20 mouse cellular contexts compared by ENCODE assay signal in the genomic region with DNA sequence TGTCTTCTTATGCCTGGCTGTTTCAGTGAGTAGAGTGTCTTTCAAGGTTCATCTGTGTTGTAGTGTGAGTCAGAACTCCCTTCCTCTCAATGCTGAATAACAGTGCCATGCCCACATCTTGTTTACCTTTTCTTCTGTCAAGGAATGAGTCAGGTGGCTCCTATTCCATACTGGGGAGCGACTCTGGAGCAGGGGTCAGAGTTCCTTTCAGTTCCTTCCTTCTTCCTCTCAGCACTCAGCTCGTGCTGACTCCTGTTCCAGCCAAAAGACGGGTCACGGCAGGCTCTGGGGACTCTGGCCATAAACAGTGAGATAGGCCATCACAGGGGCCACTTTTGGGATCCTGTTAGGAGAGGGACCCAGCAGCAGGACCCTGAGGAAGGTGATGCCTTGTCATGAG. TPM values are rescaled to one million over a fixed set of nuclear protein-coding genes. Genes with fewer than 3 reads are reported as not detected.
DNase-seq lines count a peak whose midpoint lies in the region; ATAC-seq lines count a peak whose summit lies in the region.
"Had no signal": no experiment of that assay in that cellular context is flagged by ENCODE, and none has a peak within 500 bp of the region (broad histone marks: within the 10 kb centered on the region; RNA-seq: fewer than 3 reads in every experiment).

No protein-coding gene starts in this region.

- H3K36me3 ChIP-seq in intestine, embryonic 14.5 days (ENCODE audit: control insufficient read depth, insufficient read depth, low read length): no peaks in the 10 kb centered on the region
- H3K36me3 ChIP-seq in stomach, embryonic 15.5 days: no peaks in the 10 kb centered on the region
- H3K36me3 ChIP-seq: heart, embryonic 13.5 days; limb, embryonic 12.5 days; liver, embryonic 13.5 days had no signal

- no peak overlapping the region for H3K4me2 ChIP-seq in intestine, embryonic 14.5 days (ENCODE audit: low read length)
- H3K4me2 ChIP-seq in stomach, embryonic 15.5 days: no peak overlapping the region
- H3K4me2 ChIP-seq: forebrain, embryonic 13.5 days; heart, embryonic 13.5 days; limb, embryonic 12.5 days; liver, embryonic 13.5 days; neural tube, embryonic 12.5 days had no signal

- H3K9me3 ChIP-seq in intestine, embryonic 14.5 days (ENCODE audit: control insufficient read depth, low read length): no peaks in the 10 kb centered on the region
- H3K9me3 ChIP-seq in stomach, embryonic 15.5 days: no peaks in the 10 kb centered on the region
- H3K9me3 ChIP-seq: forebrain, embryonic 13.5 days; heart, embryonic 13.5 days; limb, embryonic 12.5 days; liver, embryonic 13.5 days; neural tube, embryonic 12.5 days had no signal

- peak; percentile 26 for DNase-seq in kidney, postnatal 14 days
- no peak for DNase-seq in kidney, postnatal 10 days
- peak; percentile 36 for DNase-seq in 416B (ENCODE audit: low read depth)
- peak; percentile 54 for DNase-seq in intestine, embryonic 14.5 days (ENCODE audit: low spot score)
- no peak for DNase-seq in adrenal gland, postnatal 4 days (ENCODE audit: low spot score in 2 of 2)
- no peak for DNase-seq in left cerebral cortex, adult 18-20 months (ENCODE audit: low spot score in 2 of 2)
- DNase-seq in gastrocnemius, postnatal 36 days: no peak
- DNase-seq: cerebellum, adult 11-12 months; cerebellum, postnatal 25 days; heart, postnatal 4 days; liver, embryonic 13.5 days; right cerebral cortex, postnatal 14 days; thymus, postnatal 4 days had no signal

- 0 out of 2 replicates have a peak, but pooled peaks have one; percentile 62 for ATAC-seq in intestine, embryonic 14.5 days (replicated peaks; ENCODE audit: low FRiP score, low TSS enrichment, low read depth)
- ATAC-seq in stomach, embryonic 15.5 days (ENCODE audit: insufficient read depth, low FRiP score, low read depth): peak; percentile 56
- ATAC-seq: forebrain, embryonic 13.5 days; hindbrain, embryonic 16.5 days had no signal

- intact Hi-C loops in gastrocnemius, postnatal 36 days (cut with DNase I): no loop called here

- H3K4me1 ChIP-seq in intestine, embryonic 14.5 days (replicated peaks; ENCODE audit: control insufficient read depth, insufficient read depth, low read length): 0 out of 2 replicates have a peak, but pooled peaks cover 3% of the 10 kb centered on the region
- no peaks in the 10 kb centered on the region for H3K4me1 ChIP-seq in stomach, embryonic 15.5 days
- H3K4me1 ChIP-seq: liver, embryonic 13.5 days had no signal

- H3K27me3 ChIP-seq in intestine, embryonic 14.5 days (replicated peaks; ENCODE audit: control insufficient read depth, insufficient read depth, low read length): no peaks in the 10 kb centered on the region
- no peaks in the 10 kb centered on the region for H3K27me3 ChIP-seq in stomach, embryonic 15.5 days (replicated peaks)
- H3K27me3 ChIP-seq: forebrain, embryonic 13.5 days; liver, embryonic 13.5 days; neural tube, embryonic 12.5 days had no signal

- WGBS in intestine, embryonic 14.5 days: 28% methylated on average over 4 of the region's 4 CpGs
- WGBS in stomach, embryonic 15.5 days: 44% methylated on average over 4 of the region's 4 CpGs

- H3K4me3 ChIP-seq in intestine, embryonic 14.5 days (ENCODE audit: low read depth, low read length): no peak overlapping the region
- no peak overlapping the region for H3K4me3 ChIP-seq in stomach, embryonic 15.5 days (replicated peaks)
- H3K4me3 ChIP-seq: forebrain, embryonic 13.5 days; heart, embryonic 13.5 days; limb, embryonic 12.5 days; liver, embryonic 13.5 days; neural tube, embryonic 12.5 days had no signal

- H3K27ac ChIP-seq in intestine, embryonic 14.5 days (ENCODE audit: low read depth): no peak overlapping the region
- H3K27ac ChIP-seq in stomach, embryonic 15.5 days: no peak overlapping the region
- H3K27ac ChIP-seq: forebrain, embryonic 13.5 days; heart, embryonic 13.5 days; limb, embryonic 12.5 days; liver, embryonic 13.5 days; neural tube, embryonic 12.5 days had no signal

- H3K9ac ChIP-seq in intestine, embryonic 14.5 days (ENCODE audit: low read length): no peak overlapping the region
- H3K9ac ChIP-seq in stomach, embryonic 15.5 days: no peak overlapping the region
- H3K9ac ChIP-seq: forebrain, embryonic 13.5 days; heart, embryonic 13.5 days; limb, embryonic 12.5 days; liver, embryonic 13.5 days; neural tube, embryonic 12.5 days had no signal

RNA-seq across cellular contexts. Expression of a gene that starts 58.5 kb away (rescaled TPM):
- 1.9 and 2.1 TPM in 2 replicates for polyA plus RNA-seq in intestine, embryonic 14.5 days (2014; fragmentation: Nextera tagmentation; extraction: Ambion mirVana)
- polyA plus RNA-seq in stomach, embryonic 15.5 days (2015; fragmentation: Nextera tagmentation; extraction: Ambion mirVana): 1.4 and 2.7 TPM in 2 replicates
- total RNA-seq in adrenal gland, postnatal 4 days (2021): 10 to 100 TPM; 17.8 to 18.3 TPM
- 100 to 1,000 TPM; 549 to 568 TPM for total RNA-seq in left cerebral cortex, adult 18-20 months (2021)
- total RNA-seq in gastrocnemius, postnatal 36 days (2021): 1 to 10 TPM; 1.4 to 1.7 TPM
- total RNA-seq: monocyte, adult 5-6 weeks had no signal

Comparison
In these comparisons a context has a peak if more than half of its experiments do, and no peak if none do; other contexts are left out.
1. DNase-seq: peak in kidney, postnatal 14 days (single experiment), 416B (single experiment) and intestine, embryonic 14.5 days (single experiment); none in kidney, postnatal 10 days (single experiment), adrenal gland, postnatal 4 days (0 of 2), left cerebral cortex, adult 18-20 months (0 of 2) and gastrocnemius, postnatal 36 days (0 of 2).
2. RNA of a gene that starts 58.5 kb away (total RNA-seq): 549 to 568 TPM in left cerebral cortex, adult 18-20 months; 17.8 to 18.3 TPM in adrenal gland, postnatal 4 days and 1.4 to 1.7 TPM in gastrocnemius, postnatal 36 days; every median in the first group is over 10 times any median in the second.